Mouse (Mus musculus) heart, embryonic 10.5 days (tissue): ENCODE measurements at regions not wholly inside any gene's neighbourhood (a gene's known extent, or its start where the extent isn't known, plus 50 kb on each side); places are given as distances from the start of the nearest gene placed in this dataset.

Experiments used
- DNase-seq: peaks from one replicate; pipeline ENCODE4 v3.0.0-alpha.2; 2017; ENCODE audit warnings: low spot score
- H3K27ac ChIP-seq: fragments of 300-500 bp; sonication (generic); 2 replicates; pipeline ENCODE4 v1.5.1; 2016; ENCODE audit warnings: mild to moderate bottlenecking
- H3K27me3 ChIP-seq: fragments of 300-500 bp; sonication (generic); 2 replicates; pipeline ENCODE4 v1.6.1; 2016; ENCODE audit warnings: mild to moderate bottlenecking; ENCODE audit not compliant: poor library complexity, insufficient read depth, severe bottlenecking
- H3K36me3 ChIP-seq: fragments of 300-500 bp; sonication (generic); 2 replicates; pipeline ENCODE4 v1.6.1; 2016; ENCODE audit warnings: mild to moderate bottlenecking, moderate library complexity
- H3K4me1 ChIP-seq: fragments of 300-500 bp; sonication (generic); 2 replicates; pipeline ENCODE4 v1.6.1; 2016; ENCODE audit warnings: mild to moderate bottlenecking
- H3K4me3 ChIP-seq: fragments of 300-500 bp; sonication (generic); 2 replicates; pipeline ENCODE4 v1.5.1; 2016; ENCODE audit warnings: mild to moderate bottlenecking, moderate library complexity
- H3K9me3 ChIP-seq: fragments of 300-500 bp; sonication (generic); 2 replicates; pipeline ENCODE4 v1.6.1; 2016; ENCODE audit warnings: mild to moderate bottlenecking, moderate library complexity
- WGBS: fragments of 180-500 bp; shearing (Covaris S2); methylation state at CpG from one replicate; pipeline ENCODE4 v1.1.7; 2016; 5-methylcytosine and 5-hydroxymethylcytosine counted together

- Histone ChIP-seq H3K36me3 (no peaks in the 10 kb centered on the region), H3K4me3 (no peak overlapping the region), H3K4me1 (no peaks in the 10 kb centered on the region), H3K27me3 (no peaks in the 10 kb centered on the region), H3K9me3 (no peaks in the 10 kb centered on the region), H3K27ac (no peak overlapping the region)
- 71% methylated on average over 1 of the region's 1 CpGs for WGBS
- DNase-seq: no peak
Observed at GRCm38 (mm10) chr15:61517265-61517664, 594.5 kb upstream of the A1bg start.

DNA sequence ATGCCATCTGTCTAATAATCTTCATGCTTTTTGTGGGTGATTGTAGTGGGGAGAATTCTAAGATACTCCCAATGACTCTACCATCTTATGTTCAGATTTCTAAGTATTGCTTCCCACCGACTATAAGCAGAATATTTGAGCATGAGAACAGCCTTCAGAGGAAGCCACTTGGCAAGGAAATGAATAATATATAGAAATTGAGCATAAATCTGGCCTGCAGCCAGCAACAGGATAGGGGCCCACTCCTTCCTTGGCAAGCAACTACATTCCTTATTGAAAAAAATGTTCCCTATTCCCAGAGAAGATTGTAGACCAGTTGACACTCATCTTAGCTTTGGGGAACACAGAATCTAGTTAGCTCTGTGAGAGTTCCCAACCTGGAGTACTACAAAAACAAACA lies 591.5 kb upstream of the A1bg start:
- H3K4me1 ChIP-seq: no peaks in the 10 kb centered on the region
- 67% methylated on average over 1 of the region's 1 CpGs for WGBS
- H3K9me3 ChIP-seq: no peaks in the 10 kb centered on the region
- H3K36me3 ChIP-seq: no peaks in the 10 kb centered on the region
- no peak overlapping the region for H3K4me3 ChIP-seq
- no peak for DNase-seq
- no peaks in the 10 kb centered on the region for H3K27me3 ChIP-seq
- no peak overlapping the region for H3K27ac ChIP-seq

DNA sequence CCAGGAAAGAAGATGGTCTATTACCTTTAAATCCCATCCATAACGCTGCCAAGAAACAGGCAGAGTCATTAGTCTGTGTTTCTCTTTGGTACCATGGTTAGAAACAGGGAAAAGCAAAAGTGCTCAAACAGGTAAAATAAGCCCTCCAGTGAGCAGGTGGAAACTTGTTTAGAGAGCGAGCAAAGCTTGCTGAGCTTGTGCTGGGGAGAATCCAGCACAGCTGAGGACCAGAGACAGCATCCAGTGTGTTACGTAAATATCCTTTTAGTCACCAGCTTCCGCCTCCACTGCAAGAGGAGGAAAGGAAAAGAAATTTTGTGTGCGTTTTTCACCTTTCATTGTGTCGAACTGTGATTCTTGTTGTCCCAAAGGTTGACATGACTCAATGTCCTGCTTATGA lies 586.0 kb upstream of the A1bg start:
- Histone ChIP-seq H3K4me3 (no peak overlapping the region), H3K27me3 (no peaks in the 10 kb centered on the region), H3K27ac (no peak overlapping the region), H3K4me1 (no peaks in the 10 kb centered on the region), H3K9me3 (no peaks in the 10 kb centered on the region), H3K36me3 (no peaks in the 10 kb centered on the region)
- DNase-seq: no peak
- 83% methylated on average over 6 of the region's 6 CpGs for WGBS

DNA sequence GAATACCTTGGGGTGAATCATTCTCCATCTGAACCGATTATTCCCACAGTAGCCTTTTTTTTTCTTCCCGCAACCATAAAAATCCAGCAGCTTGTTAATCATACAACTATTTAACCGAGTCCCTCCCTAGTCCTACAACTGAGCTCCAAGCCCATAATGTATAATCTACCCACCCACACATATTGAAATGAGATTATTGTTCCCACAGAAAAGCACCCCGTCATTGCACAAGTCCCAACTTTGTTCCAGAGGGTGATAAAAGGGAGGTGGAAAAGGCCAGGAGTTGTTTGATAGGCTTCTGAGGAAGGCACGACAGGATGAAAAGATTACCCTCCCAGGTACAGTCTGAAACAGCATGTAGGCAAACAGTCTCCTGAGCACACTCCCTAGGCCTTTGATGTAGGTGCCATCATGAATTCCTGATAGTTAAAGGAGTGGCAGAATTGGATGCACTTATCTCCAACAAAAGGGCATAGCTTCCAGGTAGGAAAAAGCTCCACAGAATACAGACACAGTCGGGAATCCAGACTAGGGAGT lies 583.6 kb upstream of the A1bg start:
- DNase-seq: no peak
- 78% methylated on average over 6 of the region's 6 CpGs for whole genome bisulfite sequencing
- Histone ChIP-seq H3K4me1 (no peaks in the 10 kb centered on the region), H3K36me3 (no peaks in the 10 kb centered on the region), H3K27me3 (no peaks in the 10 kb centered on the region), H3K4me3 (no peak overlapping the region), H3K27ac (no peak overlapping the region), H3K9me3 (no peaks in the 10 kb centered on the region)

GRCm38 (mm10) chr15:61503436-61503835 lies 580.6 kb upstream of the A1bg start:
- H3K27me3 ChIP-seq: no peaks in the 10 kb centered on the region
- H3K36me3 ChIP-seq: no peaks in the 10 kb centered on the region
- no peaks in the 10 kb centered on the region for H3K4me1 ChIP-seq
- 81% methylated on average over 7 of the region's 7 CpGs for WGBS
- no peaks in the 10 kb centered on the region for H3K9me3 ChIP-seq
- H3K4me3 ChIP-seq: no peak overlapping the region
- no peak for DNase-seq
- H3K27ac ChIP-seq: no peak overlapping the region

- Histone ChIP-seq H3K4me3 (no peak overlapping the region), H3K27ac (no peak overlapping the region), H3K27me3 (no peaks in the 10 kb centered on the region), H3K36me3 (no peaks in the 10 kb centered on the region), H3K4me1 (no peaks in the 10 kb centered on the region), H3K9me3 (no peaks in the 10 kb centered on the region)
- WGBS: 70% methylated on average over 4 of the region's 4 CpGs
- no peak for DNase-seq
Observed at GRCm38 (mm10) chr15:61489731-61490130, 566.9 kb upstream of the A1bg start.

- Histone ChIP-seq H3K27ac (no peak overlapping the region), H3K36me3 (no peaks in the 10 kb centered on the region), H3K4me3 (no peak overlapping the region), H3K27me3 (no peaks in the 10 kb centered on the region), H3K4me1 (no peaks in the 10 kb centered on the region), H3K9me3 (no peaks in the 10 kb centered on the region)
- 43% methylated on average over 7 of the region's 7 CpGs for WGBS
- no peak for DNase-seq
Observed at GRCm38 (mm10) chr15:61481861-61482260, 559.0 kb upstream of the A1bg start.

DNA sequence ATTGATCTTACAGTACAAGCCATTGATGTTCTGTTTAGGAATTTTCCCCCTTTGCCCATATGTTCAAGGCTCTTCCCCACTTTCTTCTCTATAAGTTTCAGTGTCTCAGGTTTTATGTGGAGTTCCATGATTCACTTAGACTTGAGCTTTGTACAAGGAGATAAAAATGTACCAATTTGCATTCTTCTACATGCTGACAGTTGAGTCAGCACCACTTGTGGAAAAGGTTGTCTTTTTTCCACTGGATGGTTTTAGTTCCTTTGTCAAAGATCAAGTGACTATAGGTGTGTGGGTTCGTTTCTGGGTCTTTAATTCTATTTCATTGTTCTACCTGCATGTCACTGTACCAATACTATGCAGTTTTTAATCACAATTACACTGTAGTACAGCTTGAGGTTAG lies 551.1 kb upstream of the A1bg start:
- Histone ChIP-seq H3K4me3 (no peak overlapping the region), H3K36me3 (no peaks in the 10 kb centered on the region)
- whole genome bisulfite sequencing: 50% methylated on average over 1 of the region's 1 CpGs

DNA sequence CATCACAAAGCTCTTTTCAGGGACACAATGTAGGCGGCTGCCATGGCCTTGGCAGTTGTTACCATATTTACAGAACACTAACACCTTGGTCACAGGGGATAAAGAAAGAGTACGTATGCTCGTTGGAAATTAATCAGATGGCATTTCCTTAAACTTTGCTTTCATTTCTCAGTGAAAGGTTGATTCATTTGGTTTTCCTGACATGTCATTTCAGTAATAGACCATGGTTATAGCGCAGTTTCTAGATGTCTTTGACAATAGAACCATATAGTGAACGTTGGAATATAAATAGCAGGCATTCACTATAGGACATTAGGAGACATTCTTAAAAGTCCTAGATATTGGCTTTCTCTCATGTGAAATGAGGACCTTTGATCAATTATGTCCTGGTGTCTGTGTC lies 532.2 kb upstream of the A1bg start:
- no peak overlapping the region for H3K4me3 ChIP-seq
- WGBS: 83% methylated on average over 5 of the region's 5 CpGs
- no peak for DNase-seq
- H3K27me3 ChIP-seq: no peaks in the 10 kb centered on the region
- H3K27ac ChIP-seq: no peak overlapping the region
- no peaks in the 10 kb centered on the region for H3K4me1 ChIP-seq
- no peaks in the 10 kb centered on the region for H3K36me3 ChIP-seq
- no peaks in the 10 kb centered on the region for H3K9me3 ChIP-seq

More for the DNA sequence above, 551.1 kb upstream of the A1bg start:
- H3K27ac ChIP-seq: no peak overlapping the region
- H3K27me3 ChIP-seq: no peaks in the 10 kb centered on the region
- DNase-seq: no peak
- no peaks in the 10 kb centered on the region for H3K9me3 ChIP-seq
- no peaks in the 10 kb centered on the region for H3K4me1 ChIP-seq

DNA sequence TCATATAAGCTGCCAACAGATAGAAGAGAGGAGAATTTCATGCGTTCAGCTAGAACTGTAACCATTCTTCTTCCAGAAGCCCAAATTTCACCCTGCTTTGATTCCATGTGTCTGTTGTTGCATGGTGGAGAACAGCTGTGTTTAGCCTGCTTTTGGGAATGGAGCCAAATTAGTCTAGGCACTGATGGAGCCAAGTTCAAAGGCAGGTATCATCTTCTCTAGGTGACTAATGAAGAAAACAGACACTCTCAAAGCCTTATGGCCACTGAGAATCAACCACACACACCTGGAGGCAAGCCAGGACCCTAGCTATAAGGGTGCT lies 531.5 kb upstream of the A1bg start:
- WGBS: 81% methylated on average over 1 of the region's 1 CpGs
- no peak for DNase-seq

GRCm38 (mm10) chr15:61453656-61454349 lies 531.0 kb upstream of the A1bg start:
- no peak overlapping the region for H3K4me3 ChIP-seq
- no peaks in the 10 kb centered on the region for H3K27me3 ChIP-seq
- no peaks in the 10 kb centered on the region for H3K4me1 ChIP-seq
- no peaks in the 10 kb centered on the region for H3K36me3 ChIP-seq
- WGBS: 77% methylated on average over 5 of the region's 5 CpGs
- H3K9me3 ChIP-seq: no peaks in the 10 kb centered on the region
- DNase-seq: no peak
- no peak overlapping the region for H3K27ac ChIP-seq

More for the DNA sequence above, 531.5 kb upstream of the A1bg start:
- Histone ChIP-seq H3K27ac (no peak overlapping the region), H3K27me3 (no peaks in the 10 kb centered on the region), H3K4me3 (no peak overlapping the region), H3K4me1 (no peaks in the 10 kb centered on the region), H3K9me3 (no peaks in the 10 kb centered on the region), H3K36me3 (no peaks in the 10 kb centered on the region)

- no peak for DNase-seq
- no peaks in the 10 kb centered on the region for H3K9me3 ChIP-seq
- 39% methylated on average over 3 of the region's 3 CpGs for WGBS
- no peaks in the 10 kb centered on the region for H3K27me3 ChIP-seq
- H3K27ac ChIP-seq: no peak overlapping the region
- H3K36me3 ChIP-seq: no peaks in the 10 kb centered on the region
- no peaks in the 10 kb centered on the region for H3K4me1 ChIP-seq
- no peak overlapping the region for H3K4me3 ChIP-seq
Observed at GRCm38 (mm10) chr15:61450217-61450616, 527.4 kb upstream of the A1bg start.

- Histone ChIP-seq H3K4me1 (no peaks in the 10 kb centered on the region), H3K4me3 (no peak overlapping the region), H3K27ac (no peak overlapping the region), H3K36me3 (no peaks in the 10 kb centered on the region), H3K27me3 (no peaks in the 10 kb centered on the region), H3K9me3 (no peaks in the 10 kb centered on the region)
- no peak for DNase-seq
- 79% methylated on average over 2 of the region's 2 CpGs for WGBS
Observed at GRCm38 (mm10) chr15:61448482-61448881, 525.7 kb upstream of the A1bg start.
